Mouse (Mus musculus): ENCODE data around the gene Cnep1r1. TPM values are rescaled to one million over a fixed set of nuclear protein-coding genes. Genes with fewer than 3 reads are reported as not detected.

The Cnep1r1 gene
- polyA plus RNA-seq, 1 experiment from 2014 or later, result 48.7 TPM

DNA sequence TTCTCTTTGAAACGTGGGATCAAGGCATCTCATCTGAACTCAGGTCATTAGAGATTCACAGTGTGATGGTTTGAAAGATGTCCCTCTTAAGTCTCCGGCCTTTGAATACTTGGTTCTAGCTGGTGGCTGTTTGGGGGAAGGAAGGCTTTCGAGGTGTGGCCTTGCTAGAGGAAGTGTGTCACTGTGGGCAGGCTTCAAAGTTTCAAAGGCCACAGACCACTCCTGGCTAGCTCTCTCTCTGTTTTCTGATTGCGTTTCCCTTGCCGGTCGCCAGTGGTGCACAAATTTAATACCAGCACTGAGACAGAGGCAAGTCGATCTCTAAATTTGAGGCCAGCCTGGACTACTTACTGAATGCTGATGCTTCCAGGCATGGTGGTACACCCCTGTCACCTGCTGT, 56.7 kb downstream of the Cnep1r1 start:
- 93% methylated on average over 7 of the region's 7 CpGs for WGBS

GRCm38 (mm10) chr8:88177291-88177690, 58.7 kb downstream of the Cnep1r1 start:
- no peaks in the 10 kb centered on the region; the same call in 1 of the 2 replicates for H3K36me3 ChIP-seq (ENCODE audit: control insufficient read depth, insufficient read depth)
- H3K9me3 ChIP-seq (ENCODE audit: control insufficient read depth, low read length), result no peaks in the 10 kb centered on the region
- no peak overlapping the region for H3K4me3 ChIP-seq (replicated peaks; ENCODE audit: low read length)
- no peak for ATAC-seq
- H3K4me2 ChIP-seq (ENCODE audit: low read length), result no peak overlapping the region
- H3K27me3 ChIP-seq (replicated peaks; ENCODE audit: control insufficient read depth, insufficient read depth, low read length), result no peaks in the 10 kb centered on the region
- 93% methylated on average over 8 of the region's 8 CpGs for WGBS
- no peak overlapping the region for H3K27ac ChIP-seq (ENCODE audit: low read length)
- no peak overlapping the region for H3K9ac ChIP-seq (replicated peaks; ENCODE audit: low read depth, low read length)
- no peaks in the 10 kb centered on the region for H3K4me1 ChIP-seq (replicated peaks; ENCODE audit: control insufficient read depth, insufficient read depth, low read length)

More for the DNA sequence above, 56.7 kb downstream of the Cnep1r1 start:
- no peaks in the 10 kb centered on the region for H3K9me3 ChIP-seq (ENCODE audit: control insufficient read depth, low read length)
- no peak overlapping the region for H3K4me2 ChIP-seq (ENCODE audit: low read length)
- H3K4me1 ChIP-seq (replicated peaks; ENCODE audit: control insufficient read depth, insufficient read depth, low read length), result no peaks in the 10 kb centered on the region
- no peak for ATAC-seq
- H3K4me3 ChIP-seq (replicated peaks; ENCODE audit: low read length), result no peak overlapping the region
- no peaks in the 10 kb centered on the region for H3K27me3 ChIP-seq (replicated peaks; ENCODE audit: control insufficient read depth, insufficient read depth, low read length)
- no peak overlapping the region for H3K27ac ChIP-seq (ENCODE audit: low read length)
- no peak overlapping the region for H3K9ac ChIP-seq (replicated peaks; ENCODE audit: low read depth, low read length)
- peaks cover 8% of the 10 kb centered on the region for H3K36me3 ChIP-seq (ENCODE audit: control insufficient read depth, insufficient read depth)

GRCm38 (mm10) chr8:88183121-88183520, 64.6 kb downstream of the Cnep1r1 start:
- no peak overlapping the region for H3K4me2 ChIP-seq (ENCODE audit: low read length)
- ATAC-seq, result no peak
- 91% methylated on average over 2 of the region's 2 CpGs for WGBS
- no peak overlapping the region for H3K9ac ChIP-seq (replicated peaks; ENCODE audit: low read depth, low read length)
- no peaks in the 10 kb centered on the region for H3K9me3 ChIP-seq (ENCODE audit: control insufficient read depth, low read length)
- no peaks in the 10 kb centered on the region for H3K36me3 ChIP-seq (ENCODE audit: control insufficient read depth, insufficient read depth)
- H3K4me1 ChIP-seq (replicated peaks; ENCODE audit: control insufficient read depth, insufficient read depth, low read length), result no peaks in the 10 kb centered on the region
- H3K27ac ChIP-seq (ENCODE audit: low read length), result no peak overlapping the region
- H3K4me3 ChIP-seq (replicated peaks; ENCODE audit: low read length), result no peak overlapping the region
- no peaks in the 10 kb centered on the region for H3K27me3 ChIP-seq (replicated peaks; ENCODE audit: control insufficient read depth, insufficient read depth, low read length)

Small RNAs within 50 kb of the gene (microRNA-seq; reads per million reads assigned to microRNA genes)
- gene Mir7071, result 1.7 reads per million

Other genes with a start within 250 kb of the Cnep1r1 start
- gene Zfp423, start 159.2 kb upstream of the Cnep1r1 start, polyA plus RNA-seq (2015; fragmentation: Nextera tagmentation; extraction: Ambion mirVana), result 13.3 and 20.6 TPM in 2 replicates
- gene Heatr3, start 19.1 kb downstream of the Cnep1r1 start, polyA plus RNA-seq (2015; fragmentation: Nextera tagmentation; extraction: Ambion mirVana), result 40.3 and 41.8 TPM in 2 replicates
- gene Tent4b, start 80.4 kb downstream of the Cnep1r1 start, polyA plus RNA-seq (2015; fragmentation: Nextera tagmentation; extraction: Ambion mirVana), result 9.3 and 11.1 TPM in 2 replicates
- gene Adcy7, start 153.6 kb downstream of the Cnep1r1 start, polyA plus RNA-seq (2015; fragmentation: Nextera tagmentation; extraction: Ambion mirVana), result 2.1 TPM in 2 replicates
- gene Brd7, start 243.4 kb downstream of the Cnep1r1 start, polyA plus RNA-seq (2015; fragmentation: Nextera tagmentation; extraction: Ambion mirVana), result 64.0 and 72.2 TPM in 2 replicates